Mouse (Mus musculus) adrenal gland, adult 18-20 months (tissue): ENCODE results near the gene Ezr. TPM values are rescaled to one million over a fixed set of nuclear protein-coding genes. Genes with fewer than 3 reads are reported as not detected.

ENCODE experiments used
- DNase-seq, 2 experiments: peaks; one replicate each; pipeline ENCODE4 v3.0.0; 2021 to 2022; ENCODE audit warnings: low spot score in 2 of 2
- total RNA-seq, 2 experiments: library from RNA; stranded (reverse); gene quantifications; 1 replicate in 1 of 2; 2 replicates in 1 of 2; pipeline ENCODE4 v1.2.3; 2021

Ezr gene
- total RNA-seq, 2 experiments from 2014 or later, result 25.9 to 45.7 TPM

GRCm38 (mm10) chr17:6745503-6745902 lies 37.1 kb downstream of the Ezr start:
- no peak for DNase-seq

- DNase-seq, result peak in 1 of 2 experiments; percentile 18
Observed at GRCm38 (mm10) chr17:6744871-6745270, 37.7 kb downstream of the Ezr start.

- DNase-seq, result no peak
Observed at GRCm38 (mm10) chr17:6744366-6744765, 38.2 kb downstream of the Ezr start.

- peak in 1 of 2 experiments; percentile 15 for DNase-seq
Observed at GRCm38 (mm10) chr17:6743787-6744239, 38.8 kb downstream of the Ezr start.

- no peak for DNase-seq
Observed at GRCm38 (mm10) chr17:6743039-6743575, 39.5 kb downstream of the Ezr start.

- DNase-seq, result peak in 1 of 2 experiments; percentile 35
Observed at GRCm38 (mm10) chr17:6742083-6743038, 40.2 kb downstream of the Ezr start.

GRCm38 (mm10) chr17:6741271-6741670 lies 41.3 kb downstream of the Ezr start:
- no peak for DNase-seq

- DNase-seq, result peak in 1 of 2 experiments; percentile 1
Observed at GRCm38 (mm10) chr17:6740331-6741170, 42.0 kb downstream of the Ezr start.

- DNase-seq, result peak in 1 of 2 experiments; percentile 1
Observed at GRCm38 (mm10) chr17:6739756-6740155, 42.8 kb downstream of the Ezr start.

GRCm38 (mm10) chr17:6739266-6739665 lies 43.3 kb downstream of the Ezr start:
- no peak for DNase-seq

GRCm38 (mm10) chr17:6738836-6739235 lies 43.7 kb downstream of the Ezr start:
- DNase-seq, result no peak

GRCm38 (mm10) chr17:6737273-6737997 lies 45.1 kb downstream of the Ezr start:
- peak in 1 of 2 experiments; percentile 1 for DNase-seq

GRCm38 (mm10) chr17:6736306-6737272 lies 46.0 kb downstream of the Ezr start:
- peak in 1 of 2 experiments; percentile 1 for DNase-seq

- no peak for DNase-seq
Observed at GRCm38 (mm10) chr17:6734746-6735441, 47.7 kb downstream of the Ezr start.

- peak in 1 of 2 experiments; percentile 19 for DNase-seq
Observed at GRCm38 (mm10) chr17:6733322-6733875, 49.2 kb downstream of the Ezr start.

GRCm38 (mm10) chr17:6732665-6733064 lies 49.9 kb downstream of the Ezr start:
- DNase-seq, result peak in 1 of 2 experiments; percentile 16

- DNase-seq, result no peak
Observed at GRCm38 (mm10) chr17:6731634-6732033, 51.0 kb downstream of the Ezr start.

GRCm38 (mm10) chr17:6731132-6731531 lies 51.5 kb downstream of the Ezr start:
- no peak for DNase-seq
